Comparison of ENCODE assay signal across 9 mouse cellular contexts in the genomic region with DNA sequence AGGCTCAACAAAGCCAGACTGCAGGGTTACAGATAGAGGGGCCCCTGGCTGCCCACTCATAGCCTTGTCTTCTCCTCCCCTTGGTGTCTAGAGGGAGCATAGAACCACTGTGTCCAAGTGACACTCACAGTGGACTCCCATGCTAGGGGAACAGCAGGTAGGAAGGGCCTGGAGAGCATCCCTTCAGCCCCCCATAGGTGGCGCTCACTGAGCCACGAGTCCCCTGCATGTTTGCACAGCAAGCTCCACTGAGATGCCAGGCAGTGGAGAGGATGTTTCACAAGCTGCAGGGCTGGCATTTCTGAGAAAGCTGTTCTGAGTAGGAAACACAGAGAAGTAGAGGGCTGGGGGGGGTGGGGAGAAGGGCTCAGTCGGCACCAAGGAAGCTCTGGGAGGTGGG. TPM values are rescaled to one million over a fixed set of nuclear protein-coding genes. Genes with fewer than 3 reads are reported as not detected.
DNase-seq lines count a peak whose midpoint lies in the region; ATAC-seq and TF ChIP-seq lines count a peak whose summit lies in the region.
"Had no signal": no experiment of that assay in that cellular context is flagged by ENCODE, and none has a peak within 500 bp of the region (broad histone marks: within the 10 kb centered on the region; RNA-seq: fewer than 3 reads in every experiment).

No protein-coding gene starts in this region.

- H3K36me3 ChIP-seq in neural tube, embryonic 15.5 days = no peaks in the 10 kb centered on the region
- H3K36me3 ChIP-seq in heart, adult 2 months (ENCODE audit: control insufficient read depth, insufficient read depth, low read length) = peaks cover 3% of the 10 kb centered on the region; the same call in 1 of the 2 replicates
- no peaks in the 10 kb centered on the region for H3K36me3 ChIP-seq in lung, embryonic 16.5 days (ENCODE audit: control insufficient read depth, insufficient read depth, low read length)
- H3K36me3 ChIP-seq: heart, embryonic 13.5 days had no signal

- no peaks in the 10 kb centered on the region for H3K27me3 ChIP-seq in neural tube, embryonic 15.5 days (replicated peaks)
- H3K27me3 ChIP-seq in heart, adult 2 months (ENCODE audit: control insufficient read depth, insufficient read depth, low read length) = no peaks in the 10 kb centered on the region
- H3K27me3 ChIP-seq in lung, embryonic 16.5 days (ENCODE audit: control insufficient read depth, insufficient read depth, low read depth, low read length) = no peaks in the 10 kb centered on the region
- H3K27me3 ChIP-seq: heart, embryonic 13.5 days had no signal

- no peaks in the 10 kb centered on the region for H3K79me2 ChIP-seq in heart, adult 2 months (replicated peaks; ENCODE audit: control insufficient read depth, insufficient read depth, low read length)

- TF ChIP-seq CTCF in heart, adult 2 months (IDR thresholded peaks at IDR 0.05) = peak; percentile 80

- H3K4me1 ChIP-seq in neural tube, embryonic 15.5 days = no peaks in the 10 kb centered on the region
- H3K4me1 ChIP-seq in heart, adult 2 months (ENCODE audit: control insufficient read depth, insufficient read depth, low read length) = peaks cover 13% of the 10 kb centered on the region
- H3K4me1 ChIP-seq in lung, embryonic 16.5 days (replicated peaks; ENCODE audit: control insufficient read depth, insufficient read depth, low read length) = no peaks in the 10 kb centered on the region

- peak; percentile 38; the same call in 1 of the 2 replicates for TF ChIP-seq EP300 in heart, adult 2 months (IDR thresholded peaks at IDR 0.05; ENCODE audit: insufficient read depth, low read depth, low read length)

- intact Hi-C loops in heart, adult 2 months (cut with DNase I) = no loop called here

- H3K27ac ChIP-seq in neural tube, embryonic 15.5 days (replicated peaks) = no peak overlapping the region
- H3K27ac ChIP-seq in heart, adult 2 months = peak overlapping the region; percentile 55
- H3K27ac ChIP-seq in lung, embryonic 16.5 days (ENCODE audit: low read length) = no peak overlapping the region
- H3K27ac ChIP-seq: heart, embryonic 13.5 days had no signal

- no peak overlapping the region for H3K4me3 ChIP-seq in neural tube, embryonic 15.5 days (replicated peaks)
- no peak overlapping the region for H3K4me3 ChIP-seq in heart, adult 2 months
- no peak overlapping the region for H3K4me3 ChIP-seq in lung, embryonic 16.5 days (ENCODE audit: low read length)
- H3K4me3 ChIP-seq: heart, embryonic 13.5 days had no signal

- no peak overlapping the region for H3K4me2 ChIP-seq in neural tube, embryonic 15.5 days
- no peak overlapping the region for H3K4me2 ChIP-seq in lung, embryonic 16.5 days (ENCODE audit: low read depth, low read length)
- H3K4me2 ChIP-seq: heart, embryonic 13.5 days had no signal

- no peak overlapping the region for H3K9ac ChIP-seq in neural tube, embryonic 15.5 days (replicated peaks)
- no peak overlapping the region for H3K9ac ChIP-seq in heart, adult 2 months (ENCODE audit: low read depth, low read length)
- H3K9ac ChIP-seq in lung, embryonic 16.5 days (ENCODE audit: low read length) = no peak overlapping the region
- H3K9ac ChIP-seq: heart, embryonic 13.5 days had no signal

- DNase-seq in neural tube, embryonic 10.5 days (ENCODE audit: extremely low spot score, low spot score) = peak; percentile 35
- peak; percentile 76 for DNase-seq in brain, adult 2 months (ENCODE audit: low read depth, low spot score)
- DNase-seq in heart, adult 2 months = peak; percentile 79 to 82
- peak; percentile 75 to 79 for DNase-seq in kidney, postnatal 25 days
- DNase-seq in retina, postnatal 1 day = peak; percentile 55
- peak; percentile 90 for DNase-seq in thymus, postnatal 4 days

- no peak for ATAC-seq in neural tube, embryonic 15.5 days (ENCODE audit: low FRiP score)
- ATAC-seq in lung, embryonic 16.5 days (ENCODE audit: low read depth) = peak; percentile 67; the same call in 1 of the 2 replicates

- 23% methylated on average over 3 of the region's 3 CpGs for WGBS in neural tube, embryonic 15.5 days
- 38% methylated on average over 3 of the region's 3 CpGs for WGBS in heart, adult 2 months
- 11% methylated on average over 3 of the region's 3 CpGs for WGBS in lung, embryonic 16.5 days

- no peak for TF ChIP-seq POLR2A in heart, adult 2 months (IDR thresholded peaks at IDR 0.05; ENCODE audit: insufficient read depth, low read depth, low read length)

- no peaks in the 10 kb centered on the region for H3K9me3 ChIP-seq in neural tube, embryonic 15.5 days (replicated peaks)
- no peaks in the 10 kb centered on the region for H3K9me3 ChIP-seq in lung, embryonic 16.5 days (ENCODE audit: control insufficient read depth, low read length)
- H3K9me3 ChIP-seq: heart, embryonic 13.5 days had no signal

RNA-seq across cellular contexts. Expression of gene Ap1m1, which starts 32.5 kb away (rescaled TPM):
- polyA plus RNA-seq in neural tube, embryonic 15.5 days (2015; fragmentation: Nextera tagmentation; extraction: Ambion mirVana) = 235 and 249 TPM in 2 replicates
- total RNA-seq in heart, adult 2 months (2021) = 10 to 100 TPM; 44.6 to 48.8 TPM
- polyA plus RNA-seq in heart, adult 2 months (2012; rRNA removed) = 74.3 and 77.0 TPM in 2 replicates
- 98.3 and 101 TPM in 2 replicates for polyA plus RNA-seq in lung, embryonic 16.5 days (2015; fragmentation: Nextera tagmentation; extraction: Ambion mirVana)

RNA-seq across cellular contexts. Expression of gene Gm10282, which starts 32.7 kb away (rescaled TPM):
- 10.9 and 13.0 TPM in 2 replicates for polyA plus RNA-seq in neural tube, embryonic 15.5 days (2015; fragmentation: Nextera tagmentation; extraction: Ambion mirVana)
- total RNA-seq in heart, adult 2 months (2021) = 1 to 10 TPM; 6.7 to 8.5 TPM
- polyA plus RNA-seq in heart, adult 2 months (2012; rRNA removed) = 1.1 and 2.9 TPM in 2 replicates
- polyA plus RNA-seq in lung, embryonic 16.5 days (2015; fragmentation: Nextera tagmentation; extraction: Ambion mirVana) = 33.3 and 34.5 TPM in 2 replicates

RNA-seq across cellular contexts. Expression of gene Klf2, which starts 46.5 kb away (rescaled TPM):
- 6.7 and 7.9 TPM in 2 replicates for polyA plus RNA-seq in neural tube, embryonic 15.5 days (2015; fragmentation: Nextera tagmentation; extraction: Ambion mirVana)
- total RNA-seq in heart, adult 2 months (2021) = 10 to 100 TPM; 76.0 to 92.7 TPM
- 21.1 and 42.6 TPM in 2 replicates for polyA plus RNA-seq in heart, adult 2 months (2012; rRNA removed)
- 11.7 and 12.9 TPM in 2 replicates for polyA plus RNA-seq in lung, embryonic 16.5 days (2015; fragmentation: Nextera tagmentation; extraction: Ambion mirVana)

RNA-seq across cellular contexts. Expression of gene Fam32a, which starts 52.8 kb away (rescaled TPM):
- polyA plus RNA-seq in neural tube, embryonic 15.5 days (2015; fragmentation: Nextera tagmentation; extraction: Ambion mirVana) = 78.7 and 86.4 TPM in 2 replicates
- 10 to 100 TPM; 21.4 to 23.2 TPM for total RNA-seq in heart, adult 2 months (2021)
- 21.2 and 29.9 TPM in 2 replicates for polyA plus RNA-seq in heart, adult 2 months (2012; rRNA removed)
- 76.1 and 78.7 TPM in 2 replicates for polyA plus RNA-seq in lung, embryonic 16.5 days (2015; fragmentation: Nextera tagmentation; extraction: Ambion mirVana)

RNA-seq across cellular contexts. Expression of gene Gm11034, which starts 58.9 kb away (rescaled TPM):
- polyA plus RNA-seq in neural tube, embryonic 15.5 days (2015; fragmentation: Nextera tagmentation; extraction: Ambion mirVana) = not detected in 2 replicates
- not detected for total RNA-seq in heart, adult 2 months (2021)
- polyA plus RNA-seq in heart, adult 2 months (2012; rRNA removed) = not detected in 2 replicates
- polyA plus RNA-seq in lung, embryonic 16.5 days (2015; fragmentation: Nextera tagmentation; extraction: Ambion mirVana) = not detected in 2 replicates
- polyA plus RNA-seq: heart, embryonic 13.5 days had no signal

Comparison
In these comparisons a context has a peak if more than half of its experiments do, and no peak if none do; other contexts are left out.
1. DNase-seq: peak in every context shown above with its lines; median percentile 90 in thymus, postnatal 4 days; 80 in heart, adult 2 months; 77 in kidney, postnatal 25 days; 76 in brain, adult 2 months; 55 in retina, postnatal 1 day; 35 in neural tube, embryonic 10.5 days.